Mouse (Mus musculus): ENCODE measurements at regions not wholly inside any gene's neighbourhood (a gene's known extent, or its start where the extent isn't known, plus 50 kb on each side); places are given as distances from the start of the nearest gene placed in this dataset.
A peak's percentile ranks its signal among the peaks of the same experiment; 100 is the strongest.

DNA sequence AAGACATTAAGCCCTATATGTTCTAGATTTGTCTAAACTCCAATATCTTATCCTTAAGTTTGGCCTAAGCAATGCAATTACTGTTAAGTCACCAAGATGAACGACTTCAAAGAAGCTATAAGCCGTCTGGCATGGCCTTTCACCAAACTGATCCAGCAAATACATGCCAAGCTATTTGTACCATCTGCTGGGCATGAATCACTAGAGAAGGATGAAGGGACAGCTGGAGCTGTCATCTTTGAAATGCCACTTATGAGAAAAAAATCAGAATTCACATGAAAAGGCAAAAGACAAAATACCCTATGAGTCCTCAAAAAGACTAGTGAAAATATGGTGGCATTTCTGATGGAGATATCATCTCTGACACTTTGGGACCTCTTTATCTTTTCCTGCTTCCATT is 430.3 kb upstream of the Steap1 start:
- peak; percentile 46 for DNase-seq (ENCODE audit: low read depth, low spot score)

DNA sequence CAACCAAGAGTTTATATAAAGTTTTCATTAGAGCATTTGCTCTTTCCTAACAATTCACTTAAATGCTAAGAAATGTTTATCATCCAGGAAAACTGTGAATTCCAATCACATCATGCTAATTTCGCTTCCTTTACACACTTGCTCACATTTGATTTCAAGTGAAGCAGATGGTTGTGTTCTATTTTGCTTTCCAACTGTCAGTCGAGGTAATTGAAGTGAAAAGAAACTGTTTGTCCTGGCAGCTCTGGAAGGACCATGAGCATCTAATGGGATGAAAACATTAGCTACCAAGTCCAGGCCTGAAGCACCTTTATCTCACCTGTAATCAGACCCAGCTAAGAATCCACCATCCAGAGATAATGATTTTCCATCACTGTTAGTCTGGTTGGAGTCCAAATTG is 418.9 kb upstream of the Steap1 start:
- DNase-seq (ENCODE audit: low read depth, low spot score): peak; percentile 23

DNA sequence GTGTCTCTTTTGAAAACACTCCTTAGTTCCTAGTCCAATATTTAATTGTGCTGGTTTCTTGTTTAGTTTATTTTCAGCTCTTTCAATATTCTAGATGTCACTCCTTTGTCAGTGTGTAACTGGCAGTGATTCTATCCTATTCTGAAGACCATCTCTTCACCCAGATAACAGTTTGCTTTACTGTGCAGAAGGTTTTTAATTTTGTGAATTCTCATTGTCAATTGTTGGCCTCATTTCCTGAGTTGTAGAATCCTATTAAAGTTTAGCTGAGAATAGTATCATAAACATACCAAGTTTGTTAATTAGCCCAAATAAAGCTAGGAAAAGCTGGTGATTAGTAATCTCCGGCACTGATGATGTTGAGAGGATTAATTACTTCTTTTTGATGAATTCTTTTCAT is 418.4 kb upstream of the Steap1 start:
- peak; percentile 17 for DNase-seq (ENCODE audit: low read depth, low spot score)
